Mouse (Mus musculus): Measurements from ENCODE around the gene Olfr1079. TPM values are rescaled to one million over a fixed set of nuclear protein-coding genes. Genes with fewer than 3 reads are reported as not detected.
"Not testable (repeated sequence)": the region's sequence is repeated elsewhere in the genome, so short reads cannot be mapped to it uniquely, and the experiment has no call there.

Olfr1079 gene
- polyA plus RNA-seq (2015; fragmentation: Nextera tagmentation; extraction: Ambion mirVana): not detected in 2 replicates

DNA sequence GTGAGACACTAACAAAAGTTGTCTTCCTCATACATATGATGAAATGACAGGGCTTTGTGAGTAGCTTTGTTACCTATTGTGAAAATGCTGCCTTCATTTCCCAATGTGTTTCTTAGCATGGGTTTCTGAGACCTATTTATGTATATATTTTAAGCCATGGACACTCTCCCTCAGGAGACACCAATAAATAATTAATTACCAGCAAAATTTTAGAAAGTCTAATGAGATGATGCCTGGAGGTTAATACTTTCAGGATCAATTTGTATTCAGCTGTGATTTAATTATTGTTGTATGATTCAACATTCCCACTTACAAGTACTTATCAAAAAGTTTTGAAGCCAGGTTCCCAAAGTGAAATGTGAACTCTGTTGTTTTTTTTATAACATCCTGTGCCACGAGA is at the start of gene Olfr1079:
Gene Olfr1079 (minus strand): TSS at position 101 of the 400 bp plus-strand sequence.
- Histone ChIP-seq H3K27ac (ENCODE audit: low read length) (no peak within 1 kb of the TSS), H3K4me2 (ENCODE audit: low read depth, low read length) (no peak within 1 kb of the TSS), H3K4me3 (ENCODE audit: low read length) (no peak within 1 kb of the TSS), H3K27me3 (ENCODE audit: control insufficient read depth, insufficient read depth, low read depth, low read length) (no peaks in the 10 kb centered on the region), H3K36me3 (ENCODE audit: control insufficient read depth, insufficient read depth, low read length) (no peaks in the 10 kb centered on the region), H3K4me1 (replicated peaks; ENCODE audit: control insufficient read depth, insufficient read depth, low read length) (no peaks in the 10 kb centered on the region), H3K9me3 (ENCODE audit: control insufficient read depth, low read length) (no peaks in the 10 kb centered on the region), H3K9ac (ENCODE audit: low read length) (no peak within 1 kb of the TSS)
- ATAC-seq (ENCODE audit: low read depth): no peak
- 58% methylated on average over 1 of the region's 1 CpGs for WGBS

DNA sequence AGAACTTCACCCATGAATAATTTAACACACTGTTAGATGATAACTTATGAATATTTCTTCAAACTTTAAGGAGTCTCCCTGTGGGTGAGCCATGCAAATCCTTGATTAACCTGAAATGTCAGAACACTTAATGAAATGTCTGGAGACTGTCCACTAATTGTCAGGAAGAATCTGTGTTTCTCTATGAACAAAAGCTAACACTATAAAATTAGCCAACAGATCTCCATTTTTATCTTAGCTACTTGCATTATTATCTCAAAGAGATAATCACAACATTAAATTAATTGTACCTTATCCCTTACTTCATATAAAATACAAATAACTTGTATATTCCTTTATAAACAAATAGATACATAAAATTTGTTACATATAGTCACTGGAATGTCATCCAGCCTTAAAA is 15.9 kb upstream of the Olfr1079 start, which contains the start of gene Olfr1080:
Gene Olfr1080 (minus strand): TSS at position 101 of the 400 bp plus-strand sequence.
- not testable (repeated sequence) for ATAC-seq (ENCODE audit: low read depth); H3K4me3 ChIP-seq (ENCODE audit: low read length); H3K36me3 ChIP-seq (ENCODE audit: control insufficient read depth, insufficient read depth, low read length); H3K27me3 ChIP-seq (ENCODE audit: control insufficient read depth, insufficient read depth, low read depth, low read length); H3K4me2 ChIP-seq (ENCODE audit: low read depth, low read length); H3K27ac ChIP-seq (ENCODE audit: low read length); H3K9me3 ChIP-seq (ENCODE audit: control insufficient read depth, low read length); H3K9ac ChIP-seq (ENCODE audit: low read length); H3K4me1 ChIP-seq (replicated peaks; ENCODE audit: control insufficient read depth, insufficient read depth, low read length)

DNA sequence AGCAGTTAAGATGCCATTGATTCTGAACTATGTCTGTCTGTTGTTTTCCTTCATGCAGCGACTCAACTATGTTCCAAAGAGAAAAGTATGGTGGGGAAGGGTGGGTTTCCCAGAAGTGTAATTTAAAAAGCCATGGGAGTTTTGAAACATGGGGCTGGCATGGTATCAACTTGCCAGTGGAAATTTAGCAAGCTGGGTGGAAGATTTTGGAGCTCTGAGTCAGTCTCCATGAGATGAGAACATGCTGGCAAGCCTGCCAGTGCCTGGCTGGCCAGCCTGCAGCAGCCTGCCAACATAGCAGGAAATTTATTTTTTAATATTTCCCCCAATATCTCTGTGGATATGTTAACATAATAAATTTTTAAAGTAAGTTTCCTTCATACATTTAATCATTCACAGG is 11.3 kb downstream of the Olfr1079 start:
- Histone ChIP-seq H3K4me3 (ENCODE audit: low read length) (no peak overlapping the region), H3K27me3 (ENCODE audit: control insufficient read depth, insufficient read depth, low read depth, low read length) (no peaks in the 10 kb centered on the region), H3K4me2 (ENCODE audit: low read depth, low read length) (no peak overlapping the region), H3K27ac (ENCODE audit: low read length) (no peak overlapping the region), H3K36me3 (ENCODE audit: control insufficient read depth, insufficient read depth, low read length) (no peaks in the 10 kb centered on the region), H3K4me1 (replicated peaks; ENCODE audit: control insufficient read depth, insufficient read depth, low read length) (no peaks in the 10 kb centered on the region), H3K9ac (ENCODE audit: low read length) (no peak overlapping the region), H3K9me3 (ENCODE audit: control insufficient read depth, low read length) (no peaks in the 10 kb centered on the region)
- 61% methylated on average over 1 of the region's 1 CpGs for WGBS
- no peak for ATAC-seq (ENCODE audit: low read depth)

DNA sequence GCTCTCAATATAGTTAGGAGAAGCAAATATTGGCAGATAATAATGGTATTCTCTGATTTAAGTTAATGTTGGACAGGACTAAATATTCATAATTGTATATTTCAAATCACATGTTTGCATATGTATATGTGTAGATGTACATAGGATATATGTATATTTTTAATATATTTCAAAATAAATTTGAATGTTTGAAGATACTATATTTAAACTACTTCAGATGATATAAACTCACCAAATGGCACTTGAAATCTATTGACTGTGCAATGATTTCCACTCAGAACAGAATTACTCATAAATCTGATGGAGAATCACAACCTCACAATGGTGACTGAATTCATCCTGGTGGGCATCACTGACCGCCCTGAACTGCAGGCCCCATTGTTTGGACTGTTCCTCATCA is 34.1 kb downstream of the Olfr1079 start, which contains the start of gene Olfr1076:
Gene Olfr1076 (plus strand): TSS at position 301 of the 400 bp plus-strand sequence.
- WGBS: 82% methylated on average over 1 of the region's 1 CpGs
- ATAC-seq (ENCODE audit: low read depth): no peak
- Histone ChIP-seq H3K4me3 (ENCODE audit: low read length) (no peak within 1 kb of the TSS), H3K36me3 (ENCODE audit: control insufficient read depth, insufficient read depth, low read length) (no peaks in the 10 kb centered on the region), H3K4me1 (replicated peaks; ENCODE audit: control insufficient read depth, insufficient read depth, low read length) (no peaks in the 10 kb centered on the region), H3K9me3 (ENCODE audit: control insufficient read depth, low read length) (no peaks in the 10 kb centered on the region), H3K27me3 (ENCODE audit: control insufficient read depth, insufficient read depth, low read depth, low read length) (no peaks in the 10 kb centered on the region), H3K4me2 (ENCODE audit: low read depth, low read length) (no peak within 1 kb of the TSS), H3K27ac (ENCODE audit: low read length) (no peak within 1 kb of the TSS), H3K9ac (ENCODE audit: low read length) (no peak within 1 kb of the TSS)

DNA sequence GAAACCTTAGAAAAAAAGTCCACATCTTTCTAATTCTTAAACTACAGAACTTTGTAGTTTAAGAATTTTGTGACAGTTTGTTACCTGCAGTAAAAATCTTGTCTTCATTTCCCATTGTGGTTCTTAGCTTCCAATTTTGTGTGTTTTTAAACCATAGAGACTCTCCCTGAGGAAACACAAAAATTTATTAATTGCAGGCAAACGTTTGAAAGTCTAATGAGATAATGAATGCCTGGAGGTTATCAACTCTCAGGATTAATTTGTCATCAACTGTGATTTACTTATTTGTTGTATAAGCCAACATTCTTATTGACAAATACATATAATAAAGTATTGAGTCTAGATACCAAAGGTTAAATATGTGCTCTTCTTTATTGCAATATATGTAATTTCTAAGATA is 55.0 kb downstream of the Olfr1079 start, which contains the start of gene Olfr228:
Gene Olfr228 (minus strand): TSS at position 101 of the 400 bp plus-strand sequence.
- H3K36me3 ChIP-seq (ENCODE audit: control insufficient read depth, insufficient read depth, low read length): no peaks in the 10 kb centered on the region
- H3K4me3 ChIP-seq (ENCODE audit: low read length): no peak within 1 kb of the TSS
- no peak within 1 kb of the TSS for H3K4me2 ChIP-seq (ENCODE audit: low read depth, low read length)
- no peak within 1 kb of the TSS for H3K27ac ChIP-seq (ENCODE audit: low read length)
- H3K27me3 ChIP-seq (ENCODE audit: control insufficient read depth, insufficient read depth, low read depth, low read length): no peaks in the 10 kb centered on the region
- no peaks in the 10 kb centered on the region for H3K9me3 ChIP-seq (ENCODE audit: control insufficient read depth, low read length)
- no peak for ATAC-seq (ENCODE audit: low read depth)
- 38% methylated on average over 1 of the region's 1 CpGs for WGBS
- no peaks in the 10 kb centered on the region for H3K4me1 ChIP-seq (replicated peaks; ENCODE audit: control insufficient read depth, insufficient read depth, low read length)
- H3K9ac ChIP-seq (ENCODE audit: low read length): no peak within 1 kb of the TSS

Other genes with a start within 250 kb of the Olfr1079 start
- not detected in 2 replicates for gene Olfr1053, start 227.2 kb downstream of the Olfr1079 start, polyA plus RNA-seq (2015; fragmentation: Nextera tagmentation; extraction: Ambion mirVana)
- not detected in 2 replicates for gene Olfr1054, start 207.0 kb downstream of the Olfr1079 start, polyA plus RNA-seq (2015; fragmentation: Nextera tagmentation; extraction: Ambion mirVana)
- gene Olfr1055, start 192.2 kb downstream of the Olfr1079 start, polyA plus RNA-seq (2015; fragmentation: Nextera tagmentation; extraction: Ambion mirVana): not detected in 2 replicates
- gene Olfr1056, start 180.0 kb downstream of the Olfr1079 start, polyA plus RNA-seq (2015; fragmentation: Nextera tagmentation; extraction: Ambion mirVana): not detected in 2 replicates
- not detected in 2 replicates for gene Olfr1057, start 164.1 kb downstream of the Olfr1079 start, polyA plus RNA-seq (2015; fragmentation: Nextera tagmentation; extraction: Ambion mirVana)
- gene Olfr1058, start 153.9 kb downstream of the Olfr1079 start, polyA plus RNA-seq (2015; fragmentation: Nextera tagmentation; extraction: Ambion mirVana): not detected in 2 replicates
- not detected in 2 replicates for gene Olfr1061, start 128.4 kb downstream of the Olfr1079 start, polyA plus RNA-seq (2015; fragmentation: Nextera tagmentation; extraction: Ambion mirVana)
- gene Olfr1062, start 115.7 kb downstream of the Olfr1079 start, polyA plus RNA-seq (2015; fragmentation: Nextera tagmentation; extraction: Ambion mirVana): not detected in 2 replicates
- not detected in 2 replicates for gene Olfr1065, start 91.9 kb downstream of the Olfr1079 start, polyA plus RNA-seq (2015; fragmentation: Nextera tagmentation; extraction: Ambion mirVana)
- not detected in 2 replicates for gene Olfr1066, start 86.2 kb downstream of the Olfr1079 start, polyA plus RNA-seq (2015; fragmentation: Nextera tagmentation; extraction: Ambion mirVana)
- not detected in 2 replicates for gene Olfr228, start 55.1 kb downstream of the Olfr1079 start, polyA plus RNA-seq (2015; fragmentation: Nextera tagmentation; extraction: Ambion mirVana)
- not detected in 2 replicates for gene Olfr1076, start 34.0 kb downstream of the Olfr1079 start, polyA plus RNA-seq (2015; fragmentation: Nextera tagmentation; extraction: Ambion mirVana)
- not detected in 2 replicates for gene Olfr1080, start 15.8 kb upstream of the Olfr1079 start, polyA plus RNA-seq (2015; fragmentation: Nextera tagmentation; extraction: Ambion mirVana)
- gene Olfr1082, start 56.5 kb upstream of the Olfr1079 start, polyA plus RNA-seq (2015; fragmentation: Nextera tagmentation; extraction: Ambion mirVana): not detected in 2 replicates
- not detected in 2 replicates for gene Olfr1084, start 97.2 kb upstream of the Olfr1079 start, polyA plus RNA-seq (2015; fragmentation: Nextera tagmentation; extraction: Ambion mirVana)
- not detected in 2 replicates for gene Olfr1085, start 119.5 kb upstream of the Olfr1079 start, polyA plus RNA-seq (2015; fragmentation: Nextera tagmentation; extraction: Ambion mirVana)
- not detected in 2 replicates for gene Olfr1086, start 137.6 kb upstream of the Olfr1079 start, polyA plus RNA-seq (2015; fragmentation: Nextera tagmentation; extraction: Ambion mirVana)
- gene Olfr1087, start 155.9 kb upstream of the Olfr1079 start, polyA plus RNA-seq (2015; fragmentation: Nextera tagmentation; extraction: Ambion mirVana): not detected in 2 replicates
- not detected in 2 replicates for gene Olfr1089, start 191.2 kb upstream of the Olfr1079 start, polyA plus RNA-seq (2015; fragmentation: Nextera tagmentation; extraction: Ambion mirVana)
- gene Olfr1090, start 216.5 kb upstream of the Olfr1079 start, polyA plus RNA-seq (2015; fragmentation: Nextera tagmentation; extraction: Ambion mirVana): not detected in 2 replicates
- gene Olfr1093, start 240.0 kb upstream of the Olfr1079 start, polyA plus RNA-seq (2015; fragmentation: Nextera tagmentation; extraction: Ambion mirVana): not detected in 2 replicates

Data from lung, embryonic 16.5 days (tissue).